Mouse (Mus musculus) hindbrain, embryonic 10.5 days (tissue): ENCODE results near the gene Gpr161. TPM values are rescaled to one million over a fixed set of nuclear protein-coding genes. Genes with fewer than 3 reads are reported as not detected.
A peak's percentile ranks its signal among the peaks of the same experiment; 100 is the strongest.

Experiments
- DNase-seq: peaks from one replicate; pipeline ENCODE4 v3.0.0-alpha.2; 2017; ENCODE audit warnings: low spot score
- H3K27ac ChIP-seq: fragments of 300-500 bp; sonication (generic); 2 replicates; pipeline ENCODE4 v1.5.1; 2016; ENCODE audit warnings: mild to moderate bottlenecking, moderate library complexity
- H3K27me3 ChIP-seq: fragments of 300-500 bp; sonication (generic); 2 replicates; pipeline ENCODE4 v1.6.1; 2016; ENCODE audit warnings: mild to moderate bottlenecking; ENCODE audit not compliant: poor library complexity, insufficient read depth, severe bottlenecking
- H3K36me3 ChIP-seq: fragments of 300-500 bp; sonication (generic); 2 replicates; pipeline ENCODE4 v1.6.1; 2016; ENCODE audit warnings: mild to moderate bottlenecking, moderate library complexity
- H3K4me1 ChIP-seq: fragments of 300-500 bp; sonication (generic); replicated peaks from 2 replicates; pipeline ENCODE4 v1.6.1; 2016; ENCODE audit warnings: mild to moderate bottlenecking
- H3K4me3 ChIP-seq: fragments of 300-500 bp; sonication (generic); 2 replicates; pipeline ENCODE4 v1.5.1; 2016; ENCODE audit warnings: mild to moderate bottlenecking, moderate library complexity
- H3K9me3 ChIP-seq: fragments of 300-500 bp; sonication (generic); 2 replicates; pipeline ENCODE4 v1.6.1; 2016; ENCODE audit warnings: mild to moderate bottlenecking, moderate library complexity
- WGBS: fragments of 180-500 bp; shearing (Covaris S2); methylation state at CpG from one replicate; pipeline ENCODE4 v1.1.7; 2016; 5-methylcytosine and 5-hydroxymethylcytosine counted together
- polyA plus RNA-seq: library from polyadenylated mRNA; unstranded; fragments of >200 nt; fragmentation: Nextera tagmentation; extraction: Ambion mirVana; gene quantifications from 2 replicates; pipeline ENCODE4 v1.2.1, GENCODE M21; 2016

Gene Gpr161
- polyA plus RNA-seq, 1 experiment from 2014 or later, result 1.8 TPM

GRCm38 (mm10) chr1:165284096-165284495 lies 11.5 kb upstream of the Gpr161 start:
- Histone ChIP-seq H3K27me3 (no peaks in the 10 kb centered on the region), H3K27ac (no peak overlapping the region), H3K4me1 (peaks cover 48% of the 10 kb centered on the region), H3K4me3 (no peak overlapping the region), H3K36me3 (peaks cover 10% of the 10 kb centered on the region; the same call in 1 of the 2 replicates), H3K9me3 (no peaks in the 10 kb centered on the region)
- 72% methylated on average over 7 of the region's 7 CpGs for WGBS
- no peak for DNase-seq

- Histone ChIP-seq H3K27me3 (no peaks in the 10 kb centered on the region), H3K4me3 (no peak overlapping the region)
- 90% methylated on average over 9 of the region's 9 CpGs for WGBS
Measured at GRCm38 (mm10) chr1:165288165-165288564, 7.4 kb upstream of the Gpr161 start.

GRCm38 (mm10) chr1:165289831-165290230 lies 5.8 kb upstream of the Gpr161 start:
- H3K9me3 ChIP-seq, result no peaks in the 10 kb centered on the region
- WGBS, result 84% methylated on average over 4 of the region's 4 CpGs
- peaks cover 4% of the 10 kb centered on the region for H3K4me1 ChIP-seq
- H3K27ac ChIP-seq, result no peak overlapping the region
- H3K27me3 ChIP-seq, result no peaks in the 10 kb centered on the region
- H3K4me3 ChIP-seq, result no peak overlapping the region
- H3K36me3 ChIP-seq, result peaks cover 26% of the 10 kb centered on the region; the same call in 1 of the 2 replicates
- DNase-seq, result no peak

More at GRCm38 (mm10) chr1:165288165-165288564, 7.4 kb upstream of the Gpr161 start:
- peaks cover 15% of the 10 kb centered on the region; the same call in 1 of the 2 replicates for H3K36me3 ChIP-seq
- DNase-seq, result no peak
- H3K9me3 ChIP-seq, result no peaks in the 10 kb centered on the region
- H3K27ac ChIP-seq, result no peak overlapping the region
- peaks cover 21% of the 10 kb centered on the region for H3K4me1 ChIP-seq

- DNase-seq, result no peak
- peaks cover 43% of the 10 kb centered on the region for H3K36me3 ChIP-seq
- H3K4me1 ChIP-seq, result no peaks in the 10 kb centered on the region
- 91% methylated on average over 6 of the region's 6 CpGs for WGBS
- no peak overlapping the region for H3K4me3 ChIP-seq
- no peaks in the 10 kb centered on the region for H3K9me3 ChIP-seq
- no peak overlapping the region for H3K27ac ChIP-seq
- no peaks in the 10 kb centered on the region for H3K27me3 ChIP-seq
Measured at GRCm38 (mm10) chr1:165291606-165292005, 4.0 kb upstream of the Gpr161 start.

GRCm38 (mm10) chr1:165301108-165301507 lies 5.5 kb downstream of the Gpr161 start:
- no peak for DNase-seq
- Histone ChIP-seq H3K4me3 (no peak overlapping the region), H3K27ac (no peak overlapping the region), H3K36me3 (peaks cover 15% of the 10 kb centered on the region), H3K4me1 (no peaks in the 10 kb centered on the region), H3K9me3 (no peaks in the 10 kb centered on the region), H3K27me3 (no peaks in the 10 kb centered on the region)
- WGBS, result 90% methylated on average over 3 of the region's 3 CpGs

- no peak overlapping the region for H3K27ac ChIP-seq
- DNase-seq, result no peak
- no peaks in the 10 kb centered on the region for H3K4me1 ChIP-seq
- no peaks in the 10 kb centered on the region for H3K27me3 ChIP-seq
- no peaks in the 10 kb centered on the region for H3K9me3 ChIP-seq
- peaks cover 15% of the 10 kb centered on the region for H3K36me3 ChIP-seq
- WGBS, result 95% methylated on average over 2 of the region's 2 CpGs
- H3K4me3 ChIP-seq, result no peak overlapping the region
Measured at GRCm38 (mm10) chr1:165301567-165301966, 6.0 kb downstream of the Gpr161 start.

- Histone ChIP-seq H3K4me3 (no peak overlapping the region), H3K27ac (no peak overlapping the region), H3K4me1 (no peaks in the 10 kb centered on the region), H3K9me3 (no peaks in the 10 kb centered on the region), H3K27me3 (no peaks in the 10 kb centered on the region), H3K36me3 (peaks cover 18% of the 10 kb centered on the region)
- 88% methylated on average over 13 of the region's 13 CpGs for WGBS
- no peak for DNase-seq
Measured at GRCm38 (mm10) chr1:165302455-165303208, 7.0 kb downstream of the Gpr161 start.

- WGBS, result 89% methylated on average over 6 of the region's 6 CpGs
- H3K4me1 ChIP-seq, result no peaks in the 10 kb centered on the region
- H3K27me3 ChIP-seq, result no peaks in the 10 kb centered on the region
- H3K9me3 ChIP-seq, result no peaks in the 10 kb centered on the region
- no peak overlapping the region for H3K27ac ChIP-seq
- no peak overlapping the region for H3K4me3 ChIP-seq
- H3K36me3 ChIP-seq, result peaks cover 24% of the 10 kb centered on the region
- DNase-seq, result no peak
Measured at GRCm38 (mm10) chr1:165303209-165303608, 7.6 kb downstream of the Gpr161 start.

- H3K9me3 ChIP-seq, result no peaks in the 10 kb centered on the region
- H3K27me3 ChIP-seq, result no peaks in the 10 kb centered on the region
- no peak for DNase-seq
- WGBS, result 94% methylated on average over 7 of the region's 7 CpGs
- no peak overlapping the region for H3K27ac ChIP-seq
- peaks cover 35% of the 10 kb centered on the region for H3K36me3 ChIP-seq
- H3K4me3 ChIP-seq, result no peak overlapping the region
- H3K4me1 ChIP-seq, result no peaks in the 10 kb centered on the region
Measured at GRCm38 (mm10) chr1:165304341-165304740, 8.8 kb downstream of the Gpr161 start.

- Histone ChIP-seq H3K27me3 (no peaks in the 10 kb centered on the region), H3K9me3 (no peaks in the 10 kb centered on the region), H3K4me3 (no peak overlapping the region), H3K4me1 (no peaks in the 10 kb centered on the region), H3K27ac (no peak overlapping the region), H3K36me3 (peaks cover 71% of the 10 kb centered on the region)
- WGBS, result 87% methylated on average over 11 of the region's 11 CpGs
- DNase-seq, result no peak
Measured at GRCm38 (mm10) chr1:165308180-165308579, 12.6 kb downstream of the Gpr161 start.

GRCm38 (mm10) chr1:165316361-165316760 lies 20.8 kb downstream of the Gpr161 start:
- WGBS, result 32% methylated on average over 11 of the region's 11 CpGs
- H3K27me3 ChIP-seq, result no peaks in the 10 kb centered on the region
- H3K4me3 ChIP-seq, result no peak overlapping the region
- peak overlapping the region; percentile 51; the same call in 1 of the 2 replicates for H3K27ac ChIP-seq
- DNase-seq, result no peak
- H3K4me1 ChIP-seq, result peaks cover 11% of the 10 kb centered on the region; the same call in 1 of the 2 replicates
- H3K36me3 ChIP-seq, result peaks cover 72% of the 10 kb centered on the region
- H3K9me3 ChIP-seq, result no peaks in the 10 kb centered on the region

- Histone ChIP-seq H3K27ac (0 out of 2 replicates have a peak overlapping the region, but pooled peaks have one; percentile 6), H3K27me3 (no peaks in the 10 kb centered on the region), H3K4me3 (no peak overlapping the region), H3K4me1 (peaks cover 5% of the 10 kb centered on the region; the same call in 1 of the 2 replicates), H3K9me3 (no peaks in the 10 kb centered on the region), H3K36me3 (peaks cover 79% of the 10 kb centered on the region)
- WGBS, result 42% methylated on average over 10 of the region's 10 CpGs
- DNase-seq, result peak; percentile 76
Measured at GRCm38 (mm10) chr1:165320141-165320934, 24.7 kb downstream of the Gpr161 start.

GRCm38 (mm10) chr1:165321393-165321861 lies 25.8 kb downstream of the Gpr161 start:
- peaks cover 86% of the 10 kb centered on the region for H3K36me3 ChIP-seq
- no peaks in the 10 kb centered on the region for H3K27me3 ChIP-seq
- no peak overlapping the region for H3K27ac ChIP-seq
- DNase-seq, result no peak
- 95% methylated on average over 13 of the region's 13 CpGs for WGBS
- no peak overlapping the region for H3K4me3 ChIP-seq
- peaks cover 2% of the 10 kb centered on the region; the same call in 1 of the 2 replicates for H3K4me1 ChIP-seq
- no peaks in the 10 kb centered on the region for H3K9me3 ChIP-seq
